In the genomic region with DNA sequence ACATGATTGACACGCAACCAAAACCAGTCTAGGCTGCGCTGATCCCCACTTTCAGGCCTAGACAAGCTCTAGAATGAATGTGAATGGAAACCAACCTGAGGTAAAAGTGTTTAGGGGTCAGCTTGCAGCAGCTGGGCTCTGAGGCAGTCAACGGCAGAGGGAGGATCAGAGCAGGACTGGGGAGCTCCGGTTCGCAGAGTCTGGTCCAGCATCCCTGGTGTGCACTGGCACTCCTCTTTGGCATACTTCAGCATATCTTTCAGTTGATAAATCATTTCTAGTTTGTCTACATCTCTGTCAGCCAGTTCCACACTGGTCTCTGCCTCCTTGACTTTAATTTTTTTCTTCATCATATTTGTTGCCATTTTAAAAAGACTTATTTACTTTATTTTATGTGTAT, we compare ENCODE assay signal across 9 mouse cellular contexts.
"Had no signal": no experiment of that assay in that cellular context is flagged by ENCODE, and none has a peak within 500 bp of the region (broad histone marks: within the 10 kb centered on the region; RNA-seq: fewer than 3 reads in every experiment).

No protein-coding gene starts in this region.

- DNase-seq: kidney, postnatal 14 days; kidney, postnatal 4 days; liver, embryonic 13.5 days; lung, adult 2 months; lung, postnatal 14 days; lung, postnatal 4 days; midbrain, embryonic 14.5 days; thymus, adult 18-20 months; thymus, postnatal 36 days had no signal
